Mouse (Mus musculus): Measurements from ENCODE around the gene Mrps35.
A peak's percentile ranks its signal among the peaks of the same experiment; 100 is the strongest.

Gene Mrps35

DNA sequence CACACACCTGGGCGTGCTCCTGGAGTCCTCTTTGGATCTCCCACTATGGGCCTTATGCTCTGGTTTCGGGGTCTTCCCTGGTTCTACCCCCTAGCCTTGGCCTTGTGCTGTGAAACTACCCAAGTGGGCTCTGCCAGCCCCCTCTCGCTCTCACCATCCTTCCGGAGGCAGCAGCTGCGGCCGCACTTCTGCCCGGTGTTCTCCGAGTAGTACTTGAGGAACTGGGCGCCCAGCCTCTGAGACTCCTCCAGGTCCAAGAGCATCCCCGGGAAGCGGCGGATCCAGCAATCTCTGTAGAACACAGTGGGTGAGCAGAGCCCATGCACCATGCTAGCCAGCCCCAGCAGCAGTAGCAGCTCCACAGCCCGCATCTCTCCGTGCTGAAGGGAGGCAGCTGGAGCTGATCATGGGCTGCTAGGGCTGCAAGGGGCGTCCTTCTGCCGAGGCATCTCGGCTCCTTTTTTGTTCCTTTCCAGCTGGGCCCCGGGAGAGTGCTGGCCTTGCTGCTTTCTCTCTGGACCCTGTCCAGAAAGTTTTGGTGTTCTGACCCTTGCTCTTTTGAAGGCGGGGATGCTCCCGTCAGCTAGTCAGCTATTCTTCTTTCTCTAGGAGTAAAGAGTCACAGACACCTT lies 44.1 kb downstream of the Mrps35 start, which contains the start of gene Mansc4:
Mansc4 (minus strand) TSS at position 439 of the 632 bp plus-strand sequence.
- DNase-seq (ENCODE audit: extremely low read depth, low read depth): no peak

DNA sequence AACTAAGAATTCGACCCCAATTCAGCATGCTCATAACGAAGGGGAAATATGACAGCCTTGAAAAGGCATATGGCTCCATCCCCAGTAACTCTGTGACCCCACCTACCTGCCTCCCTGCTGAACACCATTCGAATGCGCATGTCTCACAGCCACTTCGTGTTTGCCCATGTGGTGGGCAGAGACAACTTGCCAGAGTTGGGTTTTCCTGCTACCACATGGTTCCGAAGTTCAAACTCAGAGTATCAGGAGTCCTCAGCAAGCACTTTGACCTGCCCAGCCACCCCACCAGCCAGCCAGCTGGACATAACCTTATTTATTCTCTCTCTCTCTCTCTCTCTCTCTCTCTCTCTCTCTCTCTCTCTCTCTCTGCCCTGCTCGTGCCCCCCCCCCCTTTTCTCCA lies 45.2 kb downstream of the Mrps35 start:
- no peak for DNase-seq (ENCODE audit: extremely low read depth, low read depth)

DNA sequence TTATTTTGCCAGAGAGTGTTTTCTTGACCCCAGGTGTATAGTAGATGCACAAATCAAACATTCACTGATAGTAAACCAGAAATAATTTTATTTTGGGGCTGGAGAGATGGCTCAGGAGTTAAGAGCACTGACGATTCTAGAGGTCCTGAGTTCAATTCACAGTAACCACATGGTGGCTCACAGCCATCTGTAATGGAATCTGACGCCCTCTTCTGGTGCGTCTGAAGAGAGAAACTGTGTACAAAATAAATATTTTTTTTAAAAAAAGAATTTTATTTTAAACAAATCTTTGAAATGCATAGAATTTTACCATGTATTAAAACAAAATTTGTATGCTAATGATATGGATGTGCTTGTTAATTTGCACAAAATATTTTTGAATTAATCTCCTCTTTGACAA lies 46.0 kb downstream of the Mrps35 start:
- no peak for DNase-seq (ENCODE audit: extremely low read depth, low read depth)

DNA sequence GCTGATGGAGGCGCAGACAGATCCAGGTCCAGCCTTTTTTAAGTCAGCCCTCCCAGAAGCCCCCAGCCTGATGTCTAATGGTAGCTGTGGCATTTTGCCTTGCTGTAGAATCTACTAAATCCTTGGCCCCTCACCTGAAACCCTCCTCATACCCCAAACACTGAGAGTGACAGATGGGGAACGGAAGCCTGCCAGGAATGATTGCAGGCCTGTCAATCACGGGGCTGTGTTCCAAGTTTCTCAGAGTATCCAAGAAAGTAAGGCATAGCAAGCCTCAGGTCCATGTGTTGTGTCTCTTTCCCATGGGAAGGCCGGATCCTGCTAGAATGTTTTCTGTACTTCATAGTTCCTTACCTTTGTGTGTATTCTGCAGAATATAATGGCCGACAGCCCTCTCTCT lies 47.6 kb downstream of the Mrps35 start:
- no peak for DNase-seq (ENCODE audit: extremely low read depth, low read depth)

DNA sequence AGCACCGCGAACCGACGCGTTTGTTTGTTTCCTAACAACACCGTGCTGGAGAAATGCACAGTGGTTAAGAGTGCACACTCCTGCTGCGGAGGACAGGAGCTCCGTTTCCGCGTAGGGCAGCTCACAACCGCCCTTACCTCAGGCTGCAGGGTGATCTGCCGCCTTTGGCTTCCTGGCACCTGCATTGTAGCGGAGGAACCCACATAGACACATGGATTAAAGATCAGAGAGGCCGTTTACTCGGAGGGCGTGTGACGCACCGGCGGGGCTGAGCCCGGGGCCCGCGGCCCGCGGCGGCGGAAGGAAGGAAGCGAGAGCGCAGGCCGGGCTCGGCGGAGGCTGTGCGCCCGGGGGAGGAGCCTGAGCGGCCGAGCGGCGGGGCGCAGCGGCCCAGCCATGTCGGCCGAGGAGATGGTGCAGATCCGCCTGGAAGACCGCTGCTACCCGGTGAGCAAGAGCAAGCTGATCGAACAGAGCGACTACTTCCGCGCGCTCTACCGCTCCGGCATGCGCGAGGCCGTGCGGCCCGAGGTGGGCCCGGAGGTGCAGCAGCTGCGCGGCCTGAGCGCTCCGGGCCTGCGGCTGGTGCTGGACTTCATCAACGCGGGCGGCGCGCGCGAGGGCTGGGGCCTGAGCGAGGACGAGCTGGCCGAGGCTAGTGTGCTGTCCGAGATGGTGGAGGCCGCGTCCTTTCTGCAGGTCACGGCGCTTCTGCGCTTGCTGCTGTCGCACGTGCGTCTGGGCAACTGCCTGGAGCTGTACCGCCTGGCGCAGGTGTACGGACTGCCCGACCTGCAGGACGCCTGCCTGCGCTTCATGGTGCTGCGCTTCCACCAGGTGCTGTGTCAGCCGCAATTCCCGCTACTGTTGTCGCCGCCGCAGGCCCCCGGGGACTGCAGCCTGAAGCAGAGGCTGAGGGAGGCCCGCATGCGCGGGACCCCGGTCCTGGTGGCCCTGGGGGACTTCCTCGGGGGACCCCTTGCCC lies 48.9 kb downstream of the Mrps35 start, which contains the start of gene Klhl42:
Klhl42 (plus strand) TSS at position 244 of the 985 bp plus-strand sequence.
- DNase-seq (ENCODE audit: extremely low read depth, low read depth): peak; percentile 35

DNA sequence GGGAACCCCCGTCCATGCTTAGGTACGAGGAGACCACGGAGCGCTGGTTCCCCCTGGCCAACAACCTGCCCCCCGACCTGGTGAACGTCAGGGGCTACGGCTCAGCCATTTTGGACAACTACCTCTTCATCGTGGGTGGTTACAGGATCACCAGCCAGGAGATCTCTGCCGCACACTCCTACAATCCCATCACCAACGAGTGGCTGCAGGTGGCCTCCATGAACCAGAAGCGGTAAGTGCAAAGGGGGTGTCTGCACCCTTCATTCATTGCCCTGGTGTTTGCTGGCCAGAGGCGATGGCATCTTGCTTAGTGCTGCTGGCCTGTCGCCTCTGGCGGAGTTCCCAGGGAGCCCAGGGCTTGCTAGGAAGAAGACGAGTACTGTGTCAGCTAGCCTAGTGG lies 49.6 kb downstream of the Mrps35 start:
- no peak for DNase-seq (ENCODE audit: extremely low read depth, low read depth)

DNA sequence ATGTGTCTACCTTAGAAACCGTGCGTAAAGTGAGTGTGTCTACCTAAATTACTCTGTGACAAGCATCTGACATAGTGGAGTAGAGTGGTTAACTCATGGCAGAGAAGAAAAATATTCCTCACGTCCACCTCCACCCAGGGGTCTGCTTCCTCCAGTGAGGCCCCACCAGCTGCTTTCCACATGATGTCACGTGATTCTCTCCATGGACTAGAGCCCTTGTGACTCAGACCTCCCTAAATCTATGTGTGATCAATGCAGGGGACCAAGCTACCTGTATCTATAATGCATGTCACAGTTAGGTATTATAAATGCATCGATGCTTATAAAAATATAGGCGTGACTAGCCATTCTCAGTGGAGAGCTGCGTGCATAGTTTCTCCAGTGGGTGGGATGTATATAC lies 52.2 kb downstream of the Mrps35 start:
- no peak for DNase-seq (ENCODE audit: extremely low read depth, low read depth)

DNA sequence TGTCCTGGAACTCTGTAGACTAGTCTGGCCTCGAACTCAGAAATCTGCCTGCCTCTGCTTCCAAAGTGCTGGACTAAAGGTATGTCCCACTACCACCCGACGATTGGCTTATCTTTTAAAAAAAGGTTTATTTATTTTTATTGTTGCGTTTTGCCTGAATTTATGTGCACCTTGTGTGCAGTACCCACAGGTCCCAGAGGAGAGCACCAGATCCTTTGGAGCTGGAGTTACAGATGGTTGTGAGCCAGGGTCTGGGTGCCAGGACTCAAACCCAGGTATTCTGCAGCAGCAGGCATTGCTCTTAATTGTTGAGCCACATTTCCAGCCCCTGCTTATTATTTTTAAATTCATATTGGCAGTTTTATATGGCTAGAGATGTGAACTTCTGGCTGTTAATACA lies 53.5 kb downstream of the Mrps35 start:
- DNase-seq (ENCODE audit: extremely low read depth, low read depth): no peak

DNA sequence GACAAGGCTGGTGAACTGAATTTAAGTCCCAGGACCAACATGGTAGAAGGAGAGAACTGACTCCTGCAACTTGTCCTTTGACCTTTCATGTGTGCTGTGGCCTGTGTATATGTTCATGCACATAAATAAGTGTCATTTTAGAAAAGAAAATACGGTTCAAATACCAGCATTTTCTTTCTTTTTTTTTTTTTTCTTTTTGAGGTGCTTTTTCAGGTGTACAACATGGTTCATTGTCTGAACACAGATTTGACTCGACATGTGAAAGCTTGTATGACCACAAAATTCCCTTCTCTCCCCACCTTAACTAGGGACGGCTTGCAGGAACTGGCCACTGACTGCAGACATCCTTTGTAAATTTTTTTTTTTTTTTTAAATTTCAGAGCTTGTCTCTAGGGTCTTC lies 54.4 kb downstream of the Mrps35 start:
- no peak for DNase-seq (ENCODE audit: extremely low read depth, low read depth)

DNA sequence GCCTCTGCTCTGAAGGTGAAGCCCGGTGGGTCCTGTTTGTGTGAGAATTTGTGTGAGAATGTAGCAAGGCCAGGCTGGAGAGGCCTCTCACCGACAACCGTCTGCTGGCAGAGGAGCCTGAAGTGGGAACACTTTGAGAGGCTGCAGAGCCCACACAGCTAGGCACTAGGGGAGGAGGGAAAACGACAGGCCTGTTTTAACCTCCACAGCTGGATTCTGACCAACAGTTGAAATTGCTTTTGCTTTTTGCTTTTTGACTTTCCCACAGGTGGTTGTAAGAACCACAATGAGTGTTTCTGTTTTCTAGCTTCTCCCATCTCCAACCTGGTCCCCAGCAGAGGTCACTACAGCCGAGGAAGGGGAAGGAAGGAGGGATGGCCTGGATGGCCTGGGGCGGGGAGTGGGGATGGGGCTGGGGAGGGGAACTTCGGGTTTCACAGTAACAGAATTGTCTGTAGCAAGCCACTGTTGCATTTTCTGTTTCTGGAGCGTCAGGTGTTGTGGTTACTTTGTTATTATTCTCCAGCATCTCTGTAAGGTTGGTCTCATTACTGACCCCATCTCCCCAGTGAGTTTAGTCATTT lies 54.9 kb downstream of the Mrps35 start:
- DNase-seq (ENCODE audit: extremely low read depth, low read depth): no peak

DNA sequence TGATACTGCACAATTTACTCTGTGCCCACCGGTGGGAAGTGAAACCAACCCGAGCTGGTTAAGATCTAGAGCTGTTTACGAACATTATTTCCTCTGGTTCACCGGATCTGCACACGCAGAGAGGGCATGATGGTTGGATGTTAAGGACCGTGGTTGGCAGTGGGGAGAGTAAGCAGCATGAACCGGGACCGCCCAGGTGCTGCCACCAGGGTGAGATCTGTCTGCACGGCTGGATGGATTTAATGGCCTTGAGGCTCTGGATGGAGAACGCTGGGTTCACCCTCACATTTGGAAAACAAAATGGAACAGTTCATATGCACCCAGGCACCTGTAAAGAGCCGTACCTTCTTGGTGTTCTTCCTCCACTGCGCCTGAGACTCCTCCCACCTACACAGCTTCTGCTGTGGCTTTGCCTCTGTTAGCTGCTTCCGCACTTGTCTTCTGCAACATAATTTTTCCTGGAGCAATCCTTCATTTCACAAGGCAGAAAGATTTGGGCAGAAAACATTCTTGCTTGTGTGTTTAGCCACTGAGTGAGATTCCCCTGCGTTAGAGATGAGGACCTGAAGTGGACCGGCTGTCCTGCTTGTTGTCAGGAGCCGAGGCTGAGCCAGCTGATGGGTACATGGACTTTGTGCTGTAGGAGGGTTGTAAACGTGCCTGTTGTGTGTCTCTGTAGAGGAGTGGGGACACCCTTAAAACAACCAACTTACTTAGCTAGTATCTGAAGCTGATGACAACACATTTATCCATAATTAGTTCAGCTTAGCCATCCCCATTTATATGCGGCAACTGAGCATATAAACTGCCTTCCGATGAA lies 57.1 kb downstream of the Mrps35 start:
- DNase-seq (ENCODE audit: extremely low read depth, low read depth): no peak

DNA sequence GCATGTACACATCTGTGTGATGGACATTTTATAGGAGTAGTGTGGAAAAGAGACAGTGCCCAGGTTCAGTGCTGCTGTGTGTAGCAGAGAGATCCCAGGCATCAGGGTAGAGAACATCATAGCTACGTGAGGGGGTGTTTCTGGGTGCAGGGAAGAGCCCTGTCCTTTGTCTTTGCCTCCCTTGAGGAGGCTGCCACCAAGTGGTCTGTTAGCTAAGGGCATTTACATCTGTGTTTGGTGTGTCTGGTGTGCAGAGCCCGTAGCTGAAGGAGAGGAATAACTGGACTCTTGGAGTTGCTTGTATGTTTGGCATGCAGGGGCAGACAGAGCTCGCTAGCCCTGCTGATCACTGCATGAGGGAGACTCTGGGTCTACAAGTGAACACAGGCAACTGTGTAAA lies 59.7 kb downstream of the Mrps35 start:
- no peak for DNase-seq (ENCODE audit: extremely low read depth, low read depth)

DNA sequence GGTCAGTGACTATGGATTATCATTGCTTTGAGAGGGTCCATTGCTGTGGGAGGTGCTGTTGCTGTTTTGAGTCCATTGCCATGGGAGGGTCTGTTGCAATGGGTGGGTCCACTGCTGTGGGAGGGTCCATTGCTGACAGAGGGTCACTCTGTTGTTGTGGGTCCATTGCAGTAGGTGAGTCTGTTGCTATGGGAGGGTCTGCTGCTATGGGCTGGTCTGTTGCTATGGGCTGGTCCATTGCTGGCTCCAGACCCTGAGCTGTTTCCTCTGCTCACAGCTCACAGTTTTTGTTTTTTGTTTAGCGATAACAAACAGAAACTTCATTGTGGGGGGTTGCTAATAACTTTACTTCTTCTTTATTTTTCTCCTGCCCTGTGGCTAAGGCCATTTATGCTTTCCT lies 63.0 kb downstream of the Mrps35 start:
- no peak for DNase-seq (ENCODE audit: extremely low read depth, low read depth)

DNA sequence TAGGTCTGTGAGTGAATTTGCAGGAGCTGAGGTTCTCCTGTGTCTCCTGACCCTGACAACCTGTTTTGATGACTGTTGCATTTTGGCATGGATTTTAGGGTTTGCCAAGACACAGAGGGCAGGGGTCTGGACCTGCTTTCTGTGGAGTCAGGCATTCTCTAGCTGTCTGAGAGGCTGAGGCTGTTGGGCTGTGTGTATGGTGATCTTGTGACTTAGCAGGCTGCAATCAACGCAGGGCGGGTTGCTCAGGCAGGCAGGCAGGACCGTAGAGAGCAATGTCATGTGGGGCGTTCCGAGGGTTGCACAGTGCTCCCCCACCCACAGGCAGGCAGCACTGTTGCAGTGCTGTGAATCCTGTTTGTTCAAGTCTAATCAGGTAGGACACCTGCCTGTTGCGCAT lies 64.2 kb downstream of the Mrps35 start:
- no peak for DNase-seq (ENCODE audit: extremely low read depth, low read depth)

DNA sequence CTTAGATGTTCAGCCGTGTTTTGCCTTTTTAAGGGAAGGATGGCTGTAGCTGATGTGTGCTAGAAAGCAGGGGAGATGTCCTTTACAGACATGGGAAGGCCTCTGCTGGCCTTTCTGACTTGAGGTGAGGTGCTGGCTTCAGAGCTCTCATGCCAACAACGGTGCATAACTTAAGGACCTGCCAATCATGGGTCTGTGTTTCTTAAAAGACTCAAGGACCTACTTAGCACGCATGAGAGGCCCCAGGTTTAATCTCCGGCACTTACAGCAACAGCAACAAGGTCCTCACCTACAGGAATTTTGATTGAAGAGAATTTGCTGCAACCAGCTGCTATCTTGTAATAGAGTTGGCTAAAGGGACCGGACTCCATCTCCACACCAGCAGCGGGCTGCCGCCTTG lies 66.7 kb downstream of the Mrps35 start:
- DNase-seq (ENCODE audit: extremely low read depth, low read depth): no peak

DNA sequence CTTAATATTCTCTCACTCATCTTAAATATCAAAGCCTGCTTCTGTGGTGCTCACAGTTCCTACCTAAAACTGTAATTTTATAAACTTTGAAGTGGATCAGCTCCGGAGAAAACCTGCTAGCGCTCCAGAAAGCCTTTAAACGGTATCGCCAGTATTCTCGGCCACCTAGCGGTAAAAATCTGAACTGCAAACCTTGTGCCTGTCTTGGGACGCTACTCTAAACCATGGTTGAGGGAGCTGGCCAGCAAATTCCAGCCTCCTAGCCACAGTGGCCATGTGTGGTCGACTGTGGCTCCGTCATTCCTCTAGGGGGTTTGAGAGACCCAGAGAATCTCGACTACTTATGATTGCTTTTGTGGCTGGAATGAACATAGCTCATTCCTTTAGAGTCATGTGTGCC lies 74.0 kb downstream of the Mrps35 start:
- DNase-seq (ENCODE audit: extremely low read depth, low read depth): peak; percentile 47

DNA sequence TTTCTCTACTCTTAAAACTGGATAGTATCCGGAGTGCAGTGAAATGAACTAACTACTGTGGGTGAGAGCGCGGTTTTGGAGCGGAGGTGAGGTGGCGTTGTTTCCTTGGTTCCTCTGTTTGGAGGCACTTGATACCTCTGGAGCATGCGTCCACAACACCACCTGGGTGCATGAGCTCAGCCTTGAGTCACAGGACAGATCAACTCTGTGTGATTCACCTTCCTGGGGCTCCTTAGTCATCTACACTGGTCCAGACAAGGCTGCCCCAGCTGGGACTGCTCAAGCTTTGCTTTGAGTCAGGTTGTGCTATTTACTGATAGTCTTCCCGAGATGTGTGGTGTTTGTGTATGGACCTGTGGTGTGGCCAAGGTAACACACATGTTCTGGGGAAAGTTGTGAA lies 75.2 kb downstream of the Mrps35 start:
- no peak for DNase-seq (ENCODE audit: extremely low read depth, low read depth)

DNA sequence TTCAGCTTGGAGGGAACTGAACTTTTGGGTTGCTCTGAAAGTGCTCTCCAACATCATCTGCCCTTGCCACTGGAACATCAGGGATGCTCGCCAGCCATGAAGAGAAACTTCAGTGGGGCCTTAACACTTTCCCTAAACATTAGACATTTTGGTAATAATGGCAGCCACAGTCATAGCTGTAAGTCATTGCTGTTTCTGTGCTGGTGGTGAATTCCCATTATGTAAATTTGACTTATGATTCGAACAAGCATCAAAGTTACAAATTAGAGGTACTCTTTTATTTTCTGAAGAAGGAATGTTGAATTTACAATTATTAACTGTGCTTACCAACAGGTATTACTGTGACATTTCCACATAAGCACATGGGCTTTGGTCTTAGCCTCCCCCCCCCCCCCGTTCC lies 75.6 kb downstream of the Mrps35 start:
- DNase-seq (ENCODE audit: extremely low read depth, low read depth): no peak

DNA sequence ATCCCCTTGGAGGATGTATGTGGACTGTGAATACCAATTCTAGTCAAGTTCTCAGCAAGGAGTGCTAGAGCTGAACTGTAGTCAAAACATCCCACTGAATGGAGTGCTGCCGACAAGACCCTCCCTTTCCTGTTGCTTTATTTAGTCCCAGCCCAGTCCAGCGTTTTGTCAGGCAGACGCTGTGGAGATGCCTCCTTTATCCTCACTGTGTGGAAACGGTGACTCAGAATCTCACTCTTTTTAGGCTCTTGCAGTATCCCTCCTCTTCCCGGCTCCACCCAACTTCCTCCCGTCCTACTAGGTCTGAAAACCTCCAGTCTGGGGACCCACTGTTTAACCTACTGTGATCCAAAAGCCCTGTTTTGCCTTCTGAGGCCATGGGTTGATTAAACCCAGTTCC lies 78.8 kb downstream of the Mrps35 start:
- no peak for DNase-seq (ENCODE audit: extremely low read depth, low read depth)
